ENCODE assay signal across 10 mouse cellular contexts in the genomic region with DNA sequence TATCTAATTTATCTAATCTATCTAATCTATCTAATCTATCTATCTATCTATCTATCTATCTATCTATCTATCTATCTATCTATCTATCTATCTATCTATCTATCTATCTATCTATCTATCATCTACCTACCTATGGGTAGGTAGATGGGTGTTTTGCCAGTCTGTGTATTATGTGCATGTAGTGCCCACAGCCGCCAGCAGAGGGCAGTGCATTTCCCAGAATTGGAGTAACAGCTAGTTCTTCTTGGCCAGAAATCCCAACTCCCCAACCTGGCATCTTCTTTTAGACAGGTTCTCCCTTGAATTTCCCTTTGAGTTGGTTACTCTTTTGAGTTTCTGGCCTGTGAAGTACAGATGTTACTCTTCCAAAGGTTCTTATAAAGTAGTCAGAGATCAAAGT.
DNase-seq lines count a peak whose midpoint lies in the region; ATAC-seq and TF ChIP-seq lines count a peak whose summit lies in the region.
"Had no signal": no experiment of that assay in that cellular context is flagged by ENCODE, and none has a peak within 500 bp of the region (broad histone marks: within the 10 kb centered on the region; RNA-seq: fewer than 3 reads in every experiment).

No protein-coding gene starts in this region.

- no peaks in the 10 kb centered on the region for H3K27me3 ChIP-seq in E14TG2a.4 (ENCODE audit: insufficient read depth, low read length)
- H3K27me3 ChIP-seq in testis, adult 2 months (ENCODE audit: control insufficient read depth, insufficient read depth, low read length) = no peaks in the 10 kb centered on the region
- H3K27me3 ChIP-seq: embryonic facial prominence, embryonic 12.5 days; neural tube, embryonic 13.5 days had no signal

- intact Hi-C loops in gastrocnemius, adult 2 months (cut with DNase I) = no loop called here

- no peak for TF ChIP-seq POLR2A in testis, adult 2 months (IDR thresholded peaks at IDR 0.05; ENCODE audit: control insufficient read depth, low read depth, low read length)

- no peak overlapping the region for H3K27ac ChIP-seq in gastrocnemius, adult 2 months
- H3K27ac ChIP-seq in testis, adult 2 months (ENCODE audit: control insufficient read depth, insufficient read depth, low read depth, low read length) = no peak overlapping the region
- H3K27ac ChIP-seq: embryonic facial prominence, embryonic 12.5 days; neural tube, embryonic 13.5 days had no signal

- H3K36me3 ChIP-seq in E14TG2a.4 (ENCODE audit: insufficient read depth, low read length) = no peaks in the 10 kb centered on the region
- no peaks in the 10 kb centered on the region for H3K36me3 ChIP-seq in testis, adult 2 months (ENCODE audit: control insufficient read depth, insufficient read depth, low read length)
- H3K36me3 ChIP-seq: embryonic facial prominence, embryonic 12.5 days; neural tube, embryonic 13.5 days had no signal

- DNase-seq in frontal cortex, adult 2 months (ENCODE audit: extremely low spot score in 1 of 2, low spot score in 1 of 2) = peak; percentile 14 to 81
- DNase-seq in c-Kit-positive CD71-negative TER-119-negative erythroid progenitor cells, embryonic 14.5 days (ENCODE audit: low read depth) = peak; percentile 46
- peak; percentile 65 for DNase-seq in gastrocnemius, adult 2 months
- peak; percentile 49 to 87 for DNase-seq in layer of hippocampus, postnatal 25 days (ENCODE audit: extremely low spot score in 1 of 2, low spot score in 1 of 2)

- no peaks in the 10 kb centered on the region for H3K9me3 ChIP-seq in E14TG2a.4 (ENCODE audit: low read length)
- H3K9me3 ChIP-seq: embryonic facial prominence, embryonic 12.5 days had no signal

- ATAC-seq in frontal cortex, adult (ENCODE audit: low TSS enrichment) = no peak; the same call in 1 of the 2 replicates
- ATAC-seq in megakaryocyte-erythroid progenitor cell, adult 5-6 weeks (replicated peaks; ENCODE audit: low FRiP score, low TSS enrichment, poor library complexity, severe bottlenecking) = 0 out of 2 replicates have a peak, but pooled peaks have one; percentile 34

- TF ChIP-seq CTCF in E14TG2a.4 (conservative IDR thresholded peaks at IDR 0.05; ENCODE audit: low read length) = peak; percentile 65
- TF ChIP-seq CTCF in gastrocnemius, adult 2 months (IDR thresholded peaks at IDR 0.05) = peak; percentile 81
- TF ChIP-seq CTCF in testis, adult 2 months (IDR thresholded peaks at IDR 0.05; ENCODE audit: control insufficient read depth, insufficient read depth, insufficient replicate concordance, low read depth, low read length) = peak; percentile 76; the same call in 1 of the 2 replicates

- no peak overlapping the region for H3K4me3 ChIP-seq in E14TG2a.4 (replicated peaks; ENCODE audit: low read length)
- H3K4me3 ChIP-seq in gastrocnemius, adult 2 months = no peak overlapping the region
- no peak overlapping the region for H3K4me3 ChIP-seq in testis, adult 2 months (ENCODE audit: control insufficient read depth, low read depth, low read length)
- H3K4me3 ChIP-seq: embryonic facial prominence, embryonic 12.5 days; neural tube, embryonic 13.5 days had no signal

- H3K4me1 ChIP-seq in E14TG2a.4 (replicated peaks; ENCODE audit: low read depth, low read length) = no peaks in the 10 kb centered on the region
- H3K4me1 ChIP-seq in testis, adult 2 months (ENCODE audit: control insufficient read depth, insufficient read depth, low read length) = no peaks in the 10 kb centered on the region
- H3K4me1 ChIP-seq: embryonic facial prominence, embryonic 12.5 days; neural tube, embryonic 13.5 days had no signal
